ENCODE assay signal across 24 mouse cellular contexts in the genomic region with DNA sequence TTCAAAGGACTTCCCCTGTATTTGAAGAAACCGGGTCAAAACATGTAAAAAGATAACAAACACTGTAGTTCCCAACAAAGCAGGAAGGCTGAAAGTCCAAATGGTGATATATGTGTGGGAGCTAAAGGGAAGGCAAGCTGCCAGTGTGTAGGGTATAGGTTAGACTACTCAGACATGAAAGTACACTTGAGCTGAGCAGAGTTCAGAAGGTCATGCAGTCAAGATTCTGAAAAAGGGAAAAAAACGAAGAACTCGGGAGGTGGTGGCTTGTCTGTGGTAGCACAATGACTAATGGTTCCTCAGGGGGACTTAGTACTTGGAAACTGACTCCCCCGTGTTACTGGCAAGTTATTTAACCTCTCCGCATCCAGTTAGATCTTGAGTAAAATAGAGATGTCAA.
DNase-seq lines count a peak whose midpoint lies in the region; ATAC-seq and TF ChIP-seq lines count a peak whose summit lies in the region.
"Had no signal": no experiment of that assay in that cellular context is flagged by ENCODE, and none has a peak within 500 bp of the region (broad histone marks: within the 10 kb centered on the region; RNA-seq: fewer than 3 reads in every experiment).

No protein-coding gene starts in this region.

- no peak overlapping the region for H3K4me3 ChIP-seq in lung, embryonic 14.5 days (ENCODE audit: low read depth, low read length)
- no peak overlapping the region for H3K4me3 ChIP-seq in lung, adult 2 months (replicated peaks; ENCODE audit: extremely low read depth, low read depth, low read length)
- H3K4me3 ChIP-seq in stomach, postnatal 0 days (ENCODE audit: low read depth, low read length), result no peak overlapping the region
- H3K4me3 ChIP-seq: embryonic facial prominence, embryonic 15.5 days; forebrain, embryonic 15.5 days; heart, embryonic 13.5 days; hindbrain, embryonic 12.5 days; layer of hippocampus, adult 2 months; limb, embryonic 12.5 days; liver, embryonic 12.5 days; megakaryocyte, embryonic 14.5 days had no signal

- TF ChIP-seq POLR2A in lung, adult 2 months (IDR thresholded peaks at IDR 0.05; ENCODE audit: borderline replicate concordance, extremely low read depth, low read depth, low read length), result no peak

- H3K4me2 ChIP-seq in lung, embryonic 14.5 days, result no peak overlapping the region
- no peak overlapping the region for H3K4me2 ChIP-seq in stomach, postnatal 0 days (replicated peaks; ENCODE audit: low read depth)
- H3K4me2 ChIP-seq: embryonic facial prominence, embryonic 15.5 days; forebrain, embryonic 15.5 days; heart, embryonic 13.5 days; hindbrain, embryonic 12.5 days; limb, embryonic 12.5 days; liver, embryonic 12.5 days had no signal

- no peaks in the 10 kb centered on the region for H3K4me1 ChIP-seq in lung, embryonic 14.5 days (ENCODE audit: insufficient read depth)
- H3K4me1 ChIP-seq in lung, adult 2 months (ENCODE audit: control insufficient read depth, insufficient read depth, low read length), result no peaks in the 10 kb centered on the region
- no peaks in the 10 kb centered on the region for H3K4me1 ChIP-seq in stomach, postnatal 0 days (replicated peaks; ENCODE audit: control insufficient read depth, insufficient read depth)
- H3K4me1 ChIP-seq: embryonic facial prominence, embryonic 15.5 days; forebrain, embryonic 15.5 days; heart, embryonic 13.5 days; hindbrain, embryonic 12.5 days; limb, embryonic 12.5 days; liver, embryonic 12.5 days had no signal

- H3K9ac ChIP-seq in lung, embryonic 14.5 days, result no peak overlapping the region
- no peak overlapping the region for H3K9ac ChIP-seq in stomach, postnatal 0 days (ENCODE audit: low read length)
- H3K9ac ChIP-seq: embryonic facial prominence, embryonic 15.5 days; forebrain, embryonic 15.5 days; heart, embryonic 13.5 days; hindbrain, embryonic 12.5 days; limb, embryonic 12.5 days; liver, embryonic 12.5 days had no signal

- intact Hi-C loops in gastrocnemius, postnatal 36 days (cut with DNase I), result no loop called here

- H3K36me3 ChIP-seq in lung, embryonic 14.5 days (ENCODE audit: insufficient read depth), result no peaks in the 10 kb centered on the region
- H3K36me3 ChIP-seq in stomach, postnatal 0 days (ENCODE audit: control insufficient read depth, insufficient read depth, low read length), result no peaks in the 10 kb centered on the region
- H3K36me3 ChIP-seq: embryonic facial prominence, embryonic 15.5 days; forebrain, embryonic 15.5 days; heart, embryonic 13.5 days; hindbrain, embryonic 12.5 days; limb, embryonic 12.5 days; liver, embryonic 12.5 days had no signal

- peak; percentile 21 for DNase-seq in embryo, embryonic 10 days (ENCODE audit: low spot score)
- DNase-seq in embryo, embryonic 9.5 days (ENCODE audit: extremely low spot score), result no peak
- peak; percentile 5 for DNase-seq in lung, embryonic 14.5 days
- DNase-seq in lung, adult 2 months, result no peak
- DNase-seq in embryo, embryonic 11.5 days (ENCODE audit: low read depth, low spot score), result peak; percentile 4
- no peak for DNase-seq in stomach, postnatal 0 days (ENCODE audit: low spot score)
- DNase-seq in gastrocnemius, postnatal 36 days, result no peak
- no peak for DNase-seq in left cerebral cortex, adult 11 months (ENCODE audit: low spot score)
- DNase-seq: adrenal gland, postnatal 25 days; cerebellum, adult 9-11 months; heart, adult 18-20 months; heart, postnatal 14 days; kidney, postnatal 10 days; layer of hippocampus, postnatal 36 days; lung, adult 18-20 months had no signal

- H3K27me3 ChIP-seq in lung, embryonic 14.5 days (ENCODE audit: insufficient read depth, low read length), result no peaks in the 10 kb centered on the region
- H3K27me3 ChIP-seq in stomach, postnatal 0 days (ENCODE audit: control insufficient read depth, insufficient read depth, low read length), result no peaks in the 10 kb centered on the region
- H3K27me3 ChIP-seq: embryonic facial prominence, embryonic 15.5 days; forebrain, embryonic 15.5 days; heart, embryonic 13.5 days; hindbrain, embryonic 12.5 days; limb, embryonic 12.5 days; liver, embryonic 12.5 days; megakaryocyte, embryonic 14.5 days had no signal

- no peaks in the 10 kb centered on the region for H3K9me3 ChIP-seq in lung, embryonic 14.5 days (ENCODE audit: low read depth, low read length)
- no peaks in the 10 kb centered on the region for H3K9me3 ChIP-seq in stomach, postnatal 0 days (ENCODE audit: control insufficient read depth, low read length)
- H3K9me3 ChIP-seq: embryonic facial prominence, embryonic 15.5 days; forebrain, embryonic 15.5 days; heart, embryonic 13.5 days; hindbrain, embryonic 12.5 days; limb, embryonic 12.5 days; liver, embryonic 12.5 days; megakaryocyte, embryonic 14.5 days had no signal

- no peak for TF ChIP-seq CTCF in lung, embryonic 14.5 days (IDR thresholded peaks at IDR 0.05; ENCODE audit: low read depth)
- no peak for TF ChIP-seq CTCF in lung, adult 2 months (IDR thresholded peaks at IDR 0.05; ENCODE audit: insufficient read depth, low read length)
- no peak for TF ChIP-seq CTCF in stomach, postnatal 0 days (IDR thresholded peaks at IDR 0.05; ENCODE audit: low read depth)

- 39% methylated on average over 5 of the region's 5 CpGs for WGBS in lung, embryonic 14.5 days
- WGBS in lung, adult 2 months, result 43% methylated on average over 5 of the region's 5 CpGs
- WGBS in stomach, postnatal 0 days, result 42% methylated on average over 5 of the region's 5 CpGs

- ATAC-seq in lung, embryonic 14.5 days (ENCODE audit: insufficient read depth), result no peak
- peak; percentile 56; the same call in 1 of the 2 replicates for ATAC-seq in stomach, postnatal 0 days (ENCODE audit: low FRiP score, low TSS enrichment)
- ATAC-seq: forebrain, embryonic 15.5 days; inflammation-experienced regulatory T-cells, adult 6 months; liver, embryonic 12.5 days had no signal

- no peak for TF ChIP-seq EP300 in stomach, postnatal 0 days (optimal IDR thresholded peaks at IDR 0.05)

- H3K27ac ChIP-seq in lung, embryonic 14.5 days (ENCODE audit: low read depth), result no peak overlapping the region
- no peak overlapping the region for H3K27ac ChIP-seq in stomach, postnatal 0 days (replicated peaks)
- H3K27ac ChIP-seq: embryonic facial prominence, embryonic 15.5 days; forebrain, embryonic 15.5 days; heart, embryonic 13.5 days; hindbrain, embryonic 12.5 days; layer of hippocampus, adult 2 months; limb, embryonic 12.5 days; liver, embryonic 12.5 days had no signal

Comparison
In these comparisons a context has a peak if more than half of its experiments do, and no peak if none do; other contexts are left out.
1. DNase-seq: peak in embryo, embryonic 10 days (single experiment), lung, embryonic 14.5 days (single experiment) and embryo, embryonic 11.5 days (single experiment); none in embryo, embryonic 9.5 days (single experiment), lung, adult 2 months (single experiment), stomach, postnatal 0 days (single experiment), gastrocnemius, postnatal 36 days (0 of 2) and left cerebral cortex, adult 11 months (single experiment).